Mouse (Mus musculus) lung, postnatal 14 days (tissue): ENCODE measurements at regions not wholly inside any gene's neighbourhood (a gene's known extent, or its start where the extent isn't known, plus 50 kb on each side); places are given as distances from the start of the nearest gene placed in this dataset.

ENCODE experiments used
- DNase-seq: peaks from one replicate; pipeline ENCODE4 v3.0.0; 2021

- DNase-seq, result peak; percentile 23
These were observed 90.8 kb downstream of the Iyd start for GRCm38 (mm10) chr10:3630763-3631223.

GRCm38 (mm10) chr10:3633871-3634496 lies 93.9 kb downstream of the Iyd start:
- peak; percentile 31 for DNase-seq

DNA sequence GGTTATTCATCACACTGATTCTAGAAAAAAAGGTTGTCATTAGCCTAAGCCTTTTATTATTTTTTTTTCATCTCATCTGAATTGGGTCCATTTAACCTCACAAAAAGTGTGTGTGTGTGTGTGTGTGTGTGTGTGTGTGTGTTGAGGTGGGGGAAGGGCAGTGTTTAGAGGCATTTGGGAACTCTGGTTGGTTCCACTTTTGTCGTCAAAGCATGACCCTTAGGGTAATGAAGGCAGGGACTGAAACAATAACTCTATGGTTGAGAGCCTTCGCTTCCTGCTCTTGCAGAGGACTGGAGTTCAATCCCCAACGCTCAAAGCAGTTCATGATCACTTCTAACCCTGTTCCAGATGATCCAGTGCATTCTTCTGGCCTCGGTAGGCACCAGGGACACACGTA lies 96.1 kb upstream of the Plekhg1 start:
- no peak for DNase-seq

DNA sequence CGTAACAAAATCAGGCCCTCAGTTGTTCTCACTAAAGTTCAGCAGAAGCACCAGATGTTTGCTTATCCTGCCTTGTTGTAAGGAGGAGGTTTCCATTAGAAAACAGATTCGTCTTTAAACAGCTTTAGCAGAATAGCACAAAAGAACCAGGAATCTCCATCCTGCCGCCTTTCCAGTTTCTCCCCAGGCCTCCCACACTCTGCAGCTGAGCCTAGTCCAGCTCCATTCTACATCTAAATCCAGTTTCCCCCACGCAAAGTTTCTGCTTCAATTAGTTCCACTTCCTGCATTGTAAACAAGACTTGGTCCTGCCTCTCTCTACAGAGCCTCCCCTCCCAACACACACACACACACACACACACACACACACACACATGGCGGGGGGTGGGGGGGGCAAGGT lies 95.1 kb upstream of the Plekhg1 start:
- no peak for DNase-seq

- DNase-seq, result no peak
These were observed 93.8 kb upstream of the Plekhg1 start for GRCm38 (mm10) chr10:3646151-3646910.

DNA sequence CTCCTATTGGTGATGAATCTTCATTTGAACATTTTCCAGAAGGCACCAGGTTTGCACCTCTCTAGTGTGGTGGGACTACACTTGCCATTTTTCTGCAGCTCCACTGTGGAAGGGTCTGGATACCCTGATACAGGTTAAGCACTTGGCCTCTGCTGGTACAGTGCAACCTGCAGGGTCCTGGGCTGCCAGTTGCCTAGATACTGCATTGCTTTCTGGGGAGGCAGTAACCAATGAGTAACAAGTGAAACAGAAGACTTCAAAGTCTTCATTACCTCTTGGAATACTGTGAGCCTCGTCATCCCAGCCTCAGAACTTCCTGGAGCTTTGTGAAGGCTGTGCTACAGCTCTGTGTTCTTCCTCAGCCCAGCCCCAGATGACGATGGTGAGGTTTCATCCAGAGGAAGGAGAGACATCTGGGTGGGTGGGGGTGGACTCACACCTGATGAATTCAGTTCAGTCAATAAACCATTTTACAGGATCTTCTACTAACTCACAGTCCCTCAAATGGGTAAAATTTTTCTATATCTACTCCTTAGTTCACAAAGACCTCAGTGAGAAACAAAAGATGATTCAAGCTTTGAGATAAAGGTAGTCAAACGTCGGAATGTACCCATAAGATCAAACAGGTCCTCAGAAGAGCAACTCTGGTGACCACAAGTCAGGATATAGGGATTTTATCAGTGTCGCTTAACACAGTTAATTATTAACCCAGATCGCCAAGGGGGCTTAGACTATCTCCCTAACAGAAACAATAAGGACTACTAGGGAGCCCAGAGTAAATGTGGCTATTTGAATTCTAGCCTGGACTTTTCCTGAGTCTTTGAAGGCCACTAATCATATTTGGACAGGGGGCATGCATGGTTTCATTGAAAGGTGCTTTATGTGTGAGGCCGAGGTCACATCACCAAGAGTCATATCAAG lies 92.1 kb upstream of the Plekhg1 start:
- no peak for DNase-seq

GRCm38 (mm10) chr10:3649983-3650382 lies 90.2 kb upstream of the Plekhg1 start:
- no peak for DNase-seq

GRCm38 (mm10) chr10:3650561-3650960 lies 89.6 kb upstream of the Plekhg1 start:
- no peak for DNase-seq

GRCm38 (mm10) chr10:3652522-3652921 lies 87.6 kb upstream of the Plekhg1 start:
- DNase-seq, result no peak

DNA sequence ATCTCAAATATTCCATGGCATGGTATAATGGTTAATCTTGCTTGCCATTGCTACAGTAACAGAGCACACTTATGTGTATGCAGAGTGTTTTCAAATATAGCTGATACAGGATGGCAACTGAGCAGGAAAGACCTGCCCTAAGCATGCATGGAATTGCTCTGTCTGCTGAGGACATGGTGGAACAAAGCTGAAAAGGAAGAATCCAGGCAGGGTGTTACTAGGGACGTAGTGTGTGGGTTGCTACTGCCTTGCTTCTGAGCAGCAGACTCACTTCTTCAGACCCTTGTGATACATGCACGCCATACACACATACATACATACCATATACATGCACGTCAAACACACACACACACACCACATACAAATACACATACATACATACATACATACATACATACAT lies 84.1 kb upstream of the Plekhg1 start:
- DNase-seq, result no peak

DNA sequence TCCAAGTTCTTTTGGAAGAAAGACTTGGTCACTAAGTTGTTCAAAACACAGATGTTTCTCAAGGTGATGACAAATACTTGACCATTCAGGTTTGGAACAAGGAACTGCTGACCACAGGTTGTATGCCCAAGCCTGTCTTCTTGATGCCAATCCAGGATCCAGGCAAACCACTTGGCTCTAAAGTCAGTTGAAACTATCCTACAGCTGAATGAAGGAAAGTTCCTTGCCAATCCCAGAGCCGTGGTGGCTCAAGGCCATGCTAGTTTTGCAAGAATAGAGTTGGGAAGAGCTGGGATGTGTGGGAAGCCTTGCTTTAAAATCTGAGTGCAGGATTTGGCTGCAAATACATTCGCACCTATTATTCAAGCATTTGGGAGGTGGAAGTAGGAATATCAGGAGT lies 78.0 kb upstream of the Plekhg1 start:
- DNase-seq, result no peak

GRCm38 (mm10) chr10:3662571-3662970 lies 77.6 kb upstream of the Plekhg1 start:
- DNase-seq, result no peak

GRCm38 (mm10) chr10:3663296-3663695 lies 76.9 kb upstream of the Plekhg1 start:
- DNase-seq, result no peak

- no peak for DNase-seq
These were observed 55.7 kb upstream of the Plekhg1 start for GRCm38 (mm10) chr10:3684481-3684880.
